ENCODE assay signal across 8 mouse cellular contexts in genomic region chr9:82854040-82854439, GRCm38 (mm10). TPM values are rescaled to one million over a fixed set of nuclear protein-coding genes. Genes with fewer than 3 reads are reported as not detected.
A peak's percentile ranks its signal among the peaks of the same experiment; 100 is the strongest.
DNase-seq lines count a peak whose midpoint lies in the region; ATAC-seq lines count a peak whose summit lies in the region.

No protein-coding gene starts in this region.

- H3K36me3 ChIP-seq in forebrain, embryonic 11.5 days (ENCODE audit: control insufficient read depth, insufficient read depth, low read length) = no peaks in the 10 kb centered on the region
- H3K36me3 ChIP-seq in forebrain, embryonic 10.5 days (replicated peaks) = peaks cover 2% of the 10 kb centered on the region; the same call in 1 of the 2 replicates
- no peaks in the 10 kb centered on the region for H3K36me3 ChIP-seq in neural tube, embryonic 11.5 days (ENCODE audit: control insufficient read depth, insufficient read depth, low read length)

- no peaks in the 10 kb centered on the region for H3K4me1 ChIP-seq in forebrain, embryonic 11.5 days (replicated peaks; ENCODE audit: control insufficient read depth, insufficient read depth, low read length)
- H3K4me1 ChIP-seq in forebrain, embryonic 10.5 days = no peaks in the 10 kb centered on the region
- H3K4me1 ChIP-seq in neural tube, embryonic 11.5 days (ENCODE audit: control insufficient read depth, insufficient read depth, low read length) = no peaks in the 10 kb centered on the region

- no peak overlapping the region for H3K4me3 ChIP-seq in forebrain, embryonic 11.5 days (ENCODE audit: low read depth, low read length)
- no peak overlapping the region for H3K4me3 ChIP-seq in forebrain, embryonic 10.5 days
- H3K4me3 ChIP-seq in neural tube, embryonic 11.5 days (ENCODE audit: low read depth, low read length) = no peak overlapping the region

- no peak overlapping the region for H3K27ac ChIP-seq in forebrain, embryonic 11.5 days (ENCODE audit: low read depth, low read length)
- H3K27ac ChIP-seq in forebrain, embryonic 10.5 days = no peak overlapping the region
- no peak overlapping the region for H3K27ac ChIP-seq in neural tube, embryonic 11.5 days (ENCODE audit: low read depth, low read length)

- no peaks in the 10 kb centered on the region for H3K9me3 ChIP-seq in forebrain, embryonic 11.5 days (ENCODE audit: control insufficient read depth, low read length)
- H3K9me3 ChIP-seq in forebrain, embryonic 10.5 days = no peaks in the 10 kb centered on the region
- H3K9me3 ChIP-seq in neural tube, embryonic 11.5 days (ENCODE audit: control insufficient read depth, low read length) = no peaks in the 10 kb centered on the region

- peak; percentile 68 for ATAC-seq in forebrain, embryonic 11.5 days (replicated peaks; ENCODE audit: low FRiP score)
- ATAC-seq in neural tube, embryonic 11.5 days (ENCODE audit: insufficient read depth, low FRiP score, low TSS enrichment) = peak; percentile 40; the same call in 1 of the 2 replicates
- ATAC-seq in hematopoietic stem cell, adult 5-6 weeks (replicated peaks in 1 of 2; ENCODE audit: insufficient read depth in 1 of 2, low FRiP score in 2 of 2, low TSS enrichment in 1 of 2, low read depth in 1 of 2, poor library complexity in 2 of 2, severe bottlenecking in 2 of 2) = peak; percentile 67 to 74; a peak in 3 of 4 replicates

- H3K27me3 ChIP-seq in forebrain, embryonic 11.5 days (ENCODE audit: control insufficient read depth, insufficient read depth, low read length) = no peaks in the 10 kb centered on the region
- no peaks in the 10 kb centered on the region for H3K27me3 ChIP-seq in forebrain, embryonic 10.5 days (ENCODE audit: poor library complexity, severe bottlenecking)
- H3K27me3 ChIP-seq in neural tube, embryonic 11.5 days (ENCODE audit: control insufficient read depth, insufficient read depth, low read length) = no peaks in the 10 kb centered on the region

- no peak overlapping the region for H3K4me2 ChIP-seq in forebrain, embryonic 11.5 days (ENCODE audit: low read depth, low read length, severe bottlenecking)
- no peak overlapping the region for H3K4me2 ChIP-seq in neural tube, embryonic 11.5 days (ENCODE audit: low read depth)

- no peak overlapping the region for H3K9ac ChIP-seq in forebrain, embryonic 11.5 days (ENCODE audit: low read length)
- no peak overlapping the region for H3K9ac ChIP-seq in neural tube, embryonic 11.5 days (ENCODE audit: low read length)

- 55% methylated on average over 2 of the region's 2 CpGs for WGBS in forebrain, embryonic 11.5 days
- WGBS in forebrain, embryonic 10.5 days = 53% methylated on average over 2 of the region's 2 CpGs
- 57% methylated on average over 2 of the region's 2 CpGs for WGBS in neural tube, embryonic 11.5 days

- no peak for DNase-seq in forebrain, embryonic 11.5 days (ENCODE audit: low spot score)
- DNase-seq in forebrain, embryonic 10.5 days (ENCODE audit: extremely low spot score, low spot score) = no peak
- no peak for DNase-seq in neural tube, embryonic 11.5 days (ENCODE audit: low spot score)
- DNase-seq in neural tube, embryonic 10.5 days (ENCODE audit: extremely low spot score, low spot score) = no peak
- peak; percentile 32 for DNase-seq in thymus, postnatal 4 days
- DNase-seq in urinary bladder, adult 2 months (ENCODE audit: low spot score) = no peak
- DNase-seq in lung, adult 18-20 months = no peak

RNA-seq across cellular contexts. Expression of gene Irak1bp1, which starts 24.7 kb away (rescaled TPM):
- polyA plus RNA-seq in forebrain, embryonic 11.5 days (2014; fragmentation: Nextera tagmentation; extraction: Ambion mirVana) = 35.6 and 36.4 TPM in 2 replicates
- polyA plus RNA-seq in forebrain, embryonic 10.5 days (2016; fragmentation: Nextera tagmentation; extraction: Ambion mirVana) = 27.5 and 29.8 TPM in 2 replicates
- 27.9 and 28.2 TPM in 2 replicates for polyA plus RNA-seq in neural tube, embryonic 11.5 days (2014; fragmentation: Nextera tagmentation; extraction: Ambion mirVana)
- total RNA-seq in hematopoietic stem cell, adult 5-6 weeks (2017) = 4.2 and 5.7 TPM in 2 replicates
- polyA plus RNA-seq in urinary bladder, adult 2 months (2012; rRNA removed) = 10.8 and 11.3 TPM in 2 replicates
